ENCODE assay signal across 18 mouse cellular contexts in genomic region chr4:58660511-58660910, GRCm38 (mm10).
DNase-seq lines count a peak whose midpoint lies in the region; ATAC-seq and TF ChIP-seq lines count a peak whose summit lies in the region.
"Had no signal": no experiment of that assay in that cellular context is flagged by ENCODE, and none has a peak within 500 bp of the region (broad histone marks: within the 10 kb centered on the region; RNA-seq: fewer than 3 reads in every experiment).

No protein-coding gene starts in this region.

- peak; percentile 78 for DNase-seq in lung, embryonic 14.5 days
- DNase-seq in lung, adult 2 months = no peak
- DNase-seq in embryonic facial prominence, embryonic 10.5 days (ENCODE audit: low spot score) = no peak
- DNase-seq in embryonic facial prominence, embryonic 14.5 days (ENCODE audit: low spot score) = peak; percentile 79
- DNase-seq in lung, postnatal 36 days = peak; percentile 43
- no peak for DNase-seq in left cerebral cortex, adult 18-20 months (ENCODE audit: low spot score in 2 of 2)
- no peak for DNase-seq in kidney, postnatal 14 days
- DNase-seq: adrenal gland, postnatal 14 days; cerebellum, adult 11-12 months; cerebellum, postnatal 36 days; kidney, postnatal 4 days; liver, embryonic 13.5 days; right cerebral cortex, adult 18-20 months had no signal

- H3K27me3 ChIP-seq in lung, embryonic 14.5 days (ENCODE audit: insufficient read depth, low read length) = no peaks in the 10 kb centered on the region
- no peaks in the 10 kb centered on the region for H3K27me3 ChIP-seq in embryonic facial prominence, embryonic 10.5 days (replicated peaks; ENCODE audit: low read depth, poor library complexity, severe bottlenecking)
- H3K27me3 ChIP-seq in embryonic facial prominence, embryonic 14.5 days (replicated peaks; ENCODE audit: control insufficient read depth, insufficient read depth, low read length) = no peaks in the 10 kb centered on the region
- H3K27me3 ChIP-seq: hindbrain, embryonic 15.5 days; liver, embryonic 13.5 days; midbrain, embryonic 15.5 days had no signal

- H3K36me3 ChIP-seq in lung, embryonic 14.5 days (ENCODE audit: insufficient read depth) = no peaks in the 10 kb centered on the region
- H3K36me3 ChIP-seq in embryonic facial prominence, embryonic 10.5 days (replicated peaks) = no peaks in the 10 kb centered on the region
- no peaks in the 10 kb centered on the region for H3K36me3 ChIP-seq in embryonic facial prominence, embryonic 14.5 days (ENCODE audit: control insufficient read depth, insufficient read depth, low read length)
- H3K36me3 ChIP-seq: forebrain, embryonic 10.5 days; hindbrain, embryonic 15.5 days; liver, embryonic 13.5 days; midbrain, embryonic 15.5 days had no signal

- no peaks in the 10 kb centered on the region for H3K4me1 ChIP-seq in lung, embryonic 14.5 days (ENCODE audit: insufficient read depth)
- H3K4me1 ChIP-seq in lung, adult 2 months (ENCODE audit: control insufficient read depth, insufficient read depth, low read length) = no peaks in the 10 kb centered on the region
- H3K4me1 ChIP-seq in embryonic facial prominence, embryonic 10.5 days = peaks cover 54% of the 10 kb centered on the region
- H3K4me1 ChIP-seq in embryonic facial prominence, embryonic 14.5 days (ENCODE audit: control insufficient read depth, insufficient read depth, low read length) = peaks cover 36% of the 10 kb centered on the region
- H3K4me1 ChIP-seq: hindbrain, embryonic 15.5 days; liver, embryonic 13.5 days; midbrain, embryonic 15.5 days had no signal

- WGBS in lung, embryonic 14.5 days = 33% methylated on average over 5 of the region's 5 CpGs
- WGBS in lung, adult 2 months = 47% methylated on average over 5 of the region's 5 CpGs
- 65% methylated on average over 5 of the region's 5 CpGs for whole genome bisulfite sequencing in embryonic facial prominence, embryonic 10.5 days
- 43% methylated on average over 5 of the region's 5 CpGs for WGBS in embryonic facial prominence, embryonic 14.5 days

- no peaks in the 10 kb centered on the region for H3K9me3 ChIP-seq in lung, embryonic 14.5 days (ENCODE audit: low read depth, low read length)
- no peaks in the 10 kb centered on the region for H3K9me3 ChIP-seq in embryonic facial prominence, embryonic 10.5 days
- no peaks in the 10 kb centered on the region for H3K9me3 ChIP-seq in embryonic facial prominence, embryonic 14.5 days (ENCODE audit: control insufficient read depth, low read length)
- H3K9me3 ChIP-seq: forebrain, embryonic 10.5 days; hindbrain, embryonic 15.5 days; liver, embryonic 13.5 days; midbrain, embryonic 15.5 days had no signal

- H3K4me3 ChIP-seq in lung, embryonic 14.5 days (ENCODE audit: low read depth, low read length) = no peak overlapping the region
- H3K4me3 ChIP-seq in lung, adult 2 months (replicated peaks; ENCODE audit: extremely low read depth, low read depth, low read length) = no peak overlapping the region
- H3K4me3 ChIP-seq in embryonic facial prominence, embryonic 10.5 days = no peak overlapping the region
- H3K4me3 ChIP-seq in embryonic facial prominence, embryonic 14.5 days (ENCODE audit: low read depth, low read length) = no peak overlapping the region
- H3K4me3 ChIP-seq: forebrain, embryonic 10.5 days; hindbrain, embryonic 15.5 days; liver, embryonic 13.5 days; midbrain, embryonic 15.5 days had no signal

- H3K4me2 ChIP-seq in lung, embryonic 14.5 days = no peak overlapping the region
- no peak overlapping the region for H3K4me2 ChIP-seq in embryonic facial prominence, embryonic 14.5 days (ENCODE audit: low read depth, low read length)
- H3K4me2 ChIP-seq: heart, embryonic 11.5 days; hindbrain, embryonic 15.5 days; liver, embryonic 13.5 days; midbrain, embryonic 15.5 days had no signal

- H3K9ac ChIP-seq in lung, embryonic 14.5 days = no peak overlapping the region
- 0 out of 2 replicates have a peak overlapping the region, but pooled peaks have one; percentile 8 for H3K9ac ChIP-seq in embryonic facial prominence, embryonic 14.5 days (ENCODE audit: low read depth, low read length)
- H3K9ac ChIP-seq: hindbrain, embryonic 15.5 days; liver, embryonic 13.5 days; midbrain, embryonic 15.5 days had no signal

- TF ChIP-seq CTCF in lung, embryonic 14.5 days (IDR thresholded peaks at IDR 0.05; ENCODE audit: low read depth) = no peak
- no peak for TF ChIP-seq CTCF in lung, adult 2 months (IDR thresholded peaks at IDR 0.05; ENCODE audit: insufficient read depth, low read length)

- no peak for TF ChIP-seq POLR2A in lung, adult 2 months (IDR thresholded peaks at IDR 0.05; ENCODE audit: borderline replicate concordance, extremely low read depth, low read depth, low read length)

- ATAC-seq in lung, embryonic 14.5 days (ENCODE audit: insufficient read depth) = peak; percentile 74
- ATAC-seq in embryonic facial prominence, embryonic 14.5 days (ENCODE audit: low read depth) = no peak
- ATAC-seq: intestine, embryonic 16.5 days; midbrain, embryonic 15.5 days had no signal

- H3K27ac ChIP-seq in lung, embryonic 14.5 days (ENCODE audit: low read depth) = peak overlapping the region; percentile 8
- peak overlapping the region; percentile 48; the same call in 1 of the 2 replicates for H3K27ac ChIP-seq in embryonic facial prominence, embryonic 10.5 days (replicated peaks)
- peak overlapping the region; percentile 71 for H3K27ac ChIP-seq in embryonic facial prominence, embryonic 14.5 days (replicated peaks; ENCODE audit: low read depth, low read length)
- H3K27ac ChIP-seq: forebrain, embryonic 10.5 days; hindbrain, embryonic 15.5 days; liver, embryonic 13.5 days; midbrain, embryonic 15.5 days had no signal

Comparison
In these comparisons a context has a peak if more than half of its experiments do, and no peak if none do; other contexts are left out.
1. DNase-seq: peak in lung, embryonic 14.5 days (single experiment), embryonic facial prominence, embryonic 14.5 days (single experiment) and lung, postnatal 36 days (single experiment); none in lung, adult 2 months (single experiment), embryonic facial prominence, embryonic 10.5 days (single experiment), left cerebral cortex, adult 18-20 months (0 of 2) and kidney, postnatal 14 days (single experiment).
2. H3K27ac ChIP-seq: peak in every context shown above with its lines; median percentile 71 in embryonic facial prominence, embryonic 14.5 days; 48 in embryonic facial prominence, embryonic 10.5 days; 8 in lung, embryonic 14.5 days.